Mouse (Mus musculus): ENCODE results near the gene Gm49416. TPM values are rescaled to one million over a fixed set of nuclear protein-coding genes. Genes with fewer than 3 reads are reported as not detected.

The Gm49416 gene
- 0.34 TPM in 1 of 2 replicates, not detected in the other for polyA plus RNA-seq (2012; rRNA removed; ENCODE audit: low replicate concordance)

DNA sequence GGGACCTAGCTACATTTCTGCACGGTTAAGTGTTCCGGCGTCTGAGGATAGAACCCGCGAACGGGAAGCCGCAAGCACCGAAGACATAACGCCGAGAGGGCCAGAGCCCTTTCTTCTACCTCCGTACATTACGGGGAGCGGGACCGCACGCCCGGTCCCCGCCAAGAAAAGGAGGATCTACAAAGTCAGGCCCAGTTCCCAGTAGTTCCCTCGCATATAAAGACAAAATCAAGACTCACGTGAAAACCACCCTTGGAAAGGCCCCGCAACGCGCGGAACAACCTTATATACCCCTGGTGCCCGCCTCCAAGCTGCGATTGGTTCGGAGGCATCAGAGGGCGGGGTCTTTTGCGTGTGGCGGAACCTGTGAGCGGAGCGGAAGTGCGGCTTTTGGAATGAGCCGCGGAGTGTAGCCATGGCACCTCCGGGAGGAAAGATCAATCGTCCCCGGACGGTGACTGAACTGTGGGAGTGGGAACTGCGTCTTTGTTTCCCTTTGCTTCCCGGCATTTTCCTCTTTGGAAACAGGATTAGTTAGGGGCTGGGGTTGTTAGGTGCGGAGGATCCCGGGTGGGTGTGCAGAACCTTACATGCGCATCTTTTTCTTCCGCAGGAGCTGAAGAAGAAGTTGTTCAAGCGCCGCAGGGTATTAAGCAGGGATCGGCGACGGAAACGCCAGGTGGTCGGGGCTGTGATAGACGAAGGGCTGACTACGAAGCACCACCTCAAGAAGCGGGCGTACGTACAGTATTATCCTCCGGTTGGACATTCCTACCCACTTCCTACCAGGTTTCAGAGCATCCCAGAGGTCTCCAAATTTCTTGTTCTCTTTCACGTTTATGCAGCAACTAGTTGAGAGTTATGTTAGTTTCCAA is at the start of gene Gm49416, which contains the start of gene 1810009A15Rik:
Gene Gm49416, plus strand, starts transcription at position 416 of the 875 bp plus-strand sequence.
Gene 1810009A15Rik, plus strand, starts transcription at position 343 of the 875 bp plus-strand sequence.

GRCm38 (mm10) chr19:8839103-8839907 is 49.4 kb upstream of the Gm49416 start, which contains the start of gene Gng3:
Gene Gng3, minus strand, starts transcription at chr19:8839194.

GRCm38 (mm10) chr19:8850402-8850901 is 38.3 kb upstream of the Gm49416 start, which contains the start of gene Lrrn4cl:
Gene Lrrn4cl, plus strand, starts transcription at chr19:8850768.

GRCm38 (mm10) chr19:8871267-8872186 is 17.2 kb upstream of the Gm49416 start, which contains the start of gene Ubxn1:
Gene Ubxn1, plus strand, starts transcription at chr19:8871496.

GRCm38 (mm10) chr19:8880311-8881033 is 8.3 kb upstream of the Gm49416 start, which contains the start of gene Uqcc3:
Gene Uqcc3, minus strand, starts transcription at chr19:8880923.

GRCm38 (mm10) chr19:8883616-8884015 is 5.1 kb upstream of the Gm49416 start, which contains the start of the genes Lbhd1 and Gm49403:
Gene Lbhd1, plus strand, starts transcription at chr19:8883732.
Gene Gm49403, plus strand, starts transcription at chr19:8883930.

GRCm38 (mm10) chr19:8892829-8893766 is 4.4 kb downstream of the Gm49416 start, which contains the start of gene Ints5:
Gene Ints5, plus strand, starts transcription at chr19:8893005.

DNA sequence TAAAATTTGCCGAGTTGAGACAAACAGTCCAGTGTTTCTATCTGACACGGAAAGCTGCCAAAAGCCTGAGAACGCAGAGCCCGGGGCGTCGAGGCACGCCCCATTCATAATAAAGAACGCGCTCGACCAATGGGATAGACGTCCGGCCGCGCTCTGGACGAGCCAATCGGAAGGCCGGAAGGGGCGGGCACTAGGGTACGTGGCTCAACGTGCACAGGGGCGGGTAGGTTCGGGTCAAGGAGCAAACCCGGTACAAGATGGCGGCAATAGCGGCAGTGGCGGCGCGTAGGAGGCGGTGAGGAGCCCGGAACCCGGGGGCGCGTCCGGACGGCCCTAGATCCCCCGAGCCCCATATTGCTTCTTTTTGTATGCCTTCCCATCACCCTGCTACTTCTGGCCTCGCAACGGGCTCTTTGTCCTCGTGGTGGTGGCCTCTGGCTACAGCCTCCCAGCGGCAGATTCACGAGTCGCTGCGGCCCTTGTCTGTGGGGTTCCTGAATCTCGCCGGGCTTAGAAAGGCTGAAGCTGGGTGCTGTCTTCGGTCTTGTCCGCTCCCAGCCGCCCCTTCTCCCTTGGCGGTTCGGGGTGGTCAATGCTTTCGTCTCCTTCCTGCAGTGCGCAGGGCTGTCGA is 9.3 kb downstream of the Gm49416 start, which contains the start of gene Ganab:
Gene Ganab, plus strand, starts transcription at position 207 of the 631 bp plus-strand sequence.

GRCm38 (mm10) chr19:8920073-8920736 is 31.5 kb downstream of the Gm49416 start, which contains the start of gene B3gat3:
Gene B3gat3, plus strand, starts transcription at chr19:8920374.

GRCm38 (mm10) chr19:8929224-8930088 is 40.7 kb downstream of the Gm49416 start, which contains the start of the genes Rom1 and Eml3:
Gene Rom1, minus strand, starts transcription at chr19:8929356.
Gene Eml3, plus strand, starts transcription at chr19:8929552.

DNA sequence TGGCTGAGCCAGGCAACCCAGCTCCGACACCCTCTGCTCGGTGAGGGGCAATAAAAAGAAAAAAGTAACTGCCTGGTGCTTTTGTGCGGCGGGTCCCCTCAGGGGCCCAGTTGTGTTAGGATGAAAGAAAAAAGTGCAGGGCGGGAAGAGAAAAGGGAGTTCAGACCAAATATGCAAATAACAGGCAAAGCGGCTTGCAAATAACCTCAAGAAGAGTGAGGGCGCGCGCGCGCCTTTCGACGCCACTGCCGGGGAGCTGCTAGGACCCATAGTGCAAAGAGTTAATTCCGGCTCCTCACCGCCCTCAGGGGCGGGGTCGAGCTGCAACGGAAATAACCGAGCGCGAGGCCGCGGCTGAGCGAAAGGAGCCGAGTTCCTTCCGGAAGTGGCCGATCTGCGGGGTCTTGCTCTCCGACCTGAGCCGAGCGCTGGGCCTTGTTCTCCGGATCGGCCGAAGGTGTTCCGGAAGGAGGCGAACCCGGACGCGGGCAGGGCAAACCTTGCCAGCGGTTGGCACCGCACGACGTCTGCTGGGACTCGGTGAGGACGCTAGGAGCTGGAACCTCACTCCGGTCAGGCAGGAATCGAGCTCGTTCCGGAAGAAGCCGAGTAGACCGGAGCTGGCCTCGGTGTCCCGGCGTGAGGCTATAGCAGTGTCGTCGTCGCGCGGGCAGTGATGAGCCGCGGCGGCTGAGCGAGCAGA is 52.9 kb downstream of the Gm49416 start, which contains the start of gene Mta2:
Gene Mta2, plus strand, starts transcription at position 361 of the 703 bp plus-strand sequence.

Other genes with a start within 250 kb of the Gm49416 start
- gene Chrm1, start 225.1 kb upstream of the Gm49416 start, polyA plus RNA-seq (2012; rRNA removed; ENCODE audit: low replicate concordance), result 0.15 TPM in 1 of 2 replicates, not detected in the other
- gene Slc3a2, start 165.6 kb upstream of the Gm49416 start, polyA plus RNA-seq (2012; rRNA removed; ENCODE audit: low replicate concordance), result 230 and 245 TPM in 2 replicates
- 29.9 and 51.4 TPM in 2 replicates for gene Wdr74, start 153.1 kb upstream of the Gm49416 start, polyA plus RNA-seq (2012; rRNA removed; ENCODE audit: low replicate concordance)
- not detected in 2 replicates for gene 1700092M07Rik, start 148.2 kb upstream of the Gm49416 start, polyA plus RNA-seq (2012; rRNA removed; ENCODE audit: low replicate concordance)
- 89.0 and 134 TPM in 2 replicates for gene Stx5a, start 147.5 kb upstream of the Gm49416 start, polyA plus RNA-seq (2012; rRNA removed; ENCODE audit: low replicate concordance)
- 93.8 and 152 TPM in 2 replicates for gene Nxf1, start 131.9 kb upstream of the Gm49416 start, polyA plus RNA-seq (2012; rRNA removed; ENCODE audit: low replicate concordance)
- gene Tmem223, start 117.9 kb upstream of the Gm49416 start, polyA plus RNA-seq (2012; rRNA removed; ENCODE audit: low replicate concordance), result 255 and 279 TPM in 2 replicates
- gene Tmem179b, start 114.5 kb upstream of the Gm49416 start, polyA plus RNA-seq (2012; rRNA removed; ENCODE audit: low replicate concordance), result 92.4 and 101 TPM in 2 replicates
- 15.5 and 19.6 TPM in 2 replicates for gene Taf6l, start 102.5 kb upstream of the Gm49416 start, polyA plus RNA-seq (2012; rRNA removed; ENCODE audit: low replicate concordance)
- 72.1 and 72.3 TPM in 2 replicates for gene Polr2g, start 90.3 kb upstream of the Gm49416 start, polyA plus RNA-seq (2012; rRNA removed; ENCODE audit: low replicate concordance)
- gene Zbtb3, start 86.4 kb upstream of the Gm49416 start, polyA plus RNA-seq (2012; rRNA removed; ENCODE audit: low replicate concordance), result 2.1 and 3.7 TPM in 2 replicates
- gene Ttc9c, start 69.6 kb upstream of the Gm49416 start, polyA plus RNA-seq (2012; rRNA removed; ENCODE audit: low replicate concordance), result 19.7 and 28.1 TPM in 2 replicates
- gene Hnrnpul2, start 68.9 kb upstream of the Gm49416 start, polyA plus RNA-seq (2012; rRNA removed; ENCODE audit: low replicate concordance), result 13.8 and 28.4 TPM in 2 replicates
- gene AC129217.1, start 59.2 kb upstream of the Gm49416 start, polyA plus RNA-seq (2012; rRNA removed; ENCODE audit: low replicate concordance), result 1.4 TPM in 1 of 2 replicates, not detected in the other
- gene Bscl2, start 51.5 kb upstream of the Gm49416 start, polyA plus RNA-seq (2012; rRNA removed; ENCODE audit: low replicate concordance), result 401 and 771 TPM in 2 replicates
- 0.45 and 1.2 TPM in 2 replicates for gene Gng3, start 49.7 kb upstream of the Gm49416 start, polyA plus RNA-seq (2012; rRNA removed; ENCODE audit: low replicate concordance)
- gene Lrrn4cl, start 38.2 kb upstream of the Gm49416 start, polyA plus RNA-seq (2012; rRNA removed; ENCODE audit: low replicate concordance), result 14.5 and 30.5 TPM in 2 replicates
- gene Ubxn1, start 17.4 kb upstream of the Gm49416 start, polyA plus RNA-seq (2012; rRNA removed; ENCODE audit: low replicate concordance), result 98.3 and 108 TPM in 2 replicates
- gene Uqcc3, start 8.0 kb upstream of the Gm49416 start, polyA plus RNA-seq (2012; rRNA removed; ENCODE audit: low replicate concordance), result 37.3 and 43.9 TPM in 2 replicates
- 2.7 and 4.3 TPM in 2 replicates for gene Lbhd1, start 5.2 kb upstream of the Gm49416 start, polyA plus RNA-seq (2012; rRNA removed; ENCODE audit: low replicate concordance)
- gene Gm49403, start 5.0 kb upstream of the Gm49416 start, polyA plus RNA-seq (2012; rRNA removed; ENCODE audit: low replicate concordance), result not detected in 2 replicates
- 25.8 and 26.2 TPM in 2 replicates for gene 1810009A15Rik, start 73 bp upstream of the Gm49416 start, polyA plus RNA-seq (2012; rRNA removed; ENCODE audit: low replicate concordance)
- 19.2 and 38.4 TPM in 2 replicates for gene Ints5, start 4.1 kb downstream of the Gm49416 start, polyA plus RNA-seq (2012; rRNA removed; ENCODE audit: low replicate concordance)
- 101 and 184 TPM in 2 replicates for gene Ganab, start 9.1 kb downstream of the Gm49416 start, polyA plus RNA-seq (2012; rRNA removed; ENCODE audit: low replicate concordance)
- 78.6 and 99.5 TPM in 2 replicates for gene B3gat3, start 31.4 kb downstream of the Gm49416 start, polyA plus RNA-seq (2012; rRNA removed; ENCODE audit: low replicate concordance)
- 13.6 and 15.0 TPM in 2 replicates for gene Rom1, start 40.4 kb downstream of the Gm49416 start, polyA plus RNA-seq (2012; rRNA removed; ENCODE audit: low replicate concordance)
- gene Eml3, start 40.6 kb downstream of the Gm49416 start, polyA plus RNA-seq (2012; rRNA removed; ENCODE audit: low replicate concordance), result 53.7 and 84.8 TPM in 2 replicates
- gene Mta2, start 52.9 kb downstream of the Gm49416 start, polyA plus RNA-seq (2012; rRNA removed; ENCODE audit: low replicate concordance), result 20.1 and 44.4 TPM in 2 replicates
- gene Tut1, start 64.9 kb downstream of the Gm49416 start, polyA plus RNA-seq (2012; rRNA removed; ENCODE audit: low replicate concordance), result 15.9 and 30.2 TPM in 2 replicates
- gene Eef1g, start 78.1 kb downstream of the Gm49416 start, polyA plus RNA-seq (2012; rRNA removed; ENCODE audit: low replicate concordance), result 255 and 492 TPM in 2 replicates
- gene Ahnak, start 100.4 kb downstream of the Gm49416 start, polyA plus RNA-seq (2012; rRNA removed; ENCODE audit: low replicate concordance), result 56.5 and 94.9 TPM in 2 replicates
- 0.49 and 24.9 TPM in 2 replicates for gene Scgb1a1, start 199.0 kb downstream of the Gm49416 start, polyA plus RNA-seq (2012; rRNA removed; ENCODE audit: low replicate concordance)
- gene Asrgl1, start 246.7 kb downstream of the Gm49416 start, polyA plus RNA-seq (2012; rRNA removed; ENCODE audit: low replicate concordance), result 3.2 and 6.8 TPM in 2 replicates

Measured in subcutaneous adipose tissue, adult 2 months (tissue).